Mouse (Mus musculus) MEL (cell line): Measurements from ENCODE around the gene 6030445D17Rik. TPM values are rescaled to one million over a fixed set of nuclear protein-coding genes. Genes with fewer than 3 reads are reported as not detected.

Experiments used
- DNase-seq: peaks from one replicate; pipeline ENCODE4 v3.0.0; 2011; ENCODE audit warnings: low read depth, low spot score
- H3K27ac ChIP-seq: 2 replicates; pipeline ENCODE4 v1.5.1; 2012; ENCODE audit warnings: low read depth, mild to moderate bottlenecking, control low read depth, low read length, moderate library complexity; ENCODE audit not compliant: control insufficient read depth
- H3K27me3 ChIP-seq, 2 experiments: fragments of 150-350 bp in 1 of 2; sonication (generic) in 1 of 2; 2 replicates each; pipeline ENCODE4 v1.6.1; 2012; ENCODE audit warnings: low read length in 2 of 2, mild to moderate bottlenecking in 2 of 2, improper control_type of control experiment in 1 of 2, moderate library complexity in 1 of 2; ENCODE audit not compliant: insufficient read depth in 2 of 2, control insufficient read depth in 1 of 2
- H3K36me3 ChIP-seq, 2 experiments: 2 replicates each; pipeline ENCODE4 v1.6.1; 2012 to 2014; ENCODE audit warnings: low read length in 2 of 2, improper control_type of control experiment in 1 of 2, inconsistent platforms in 1 of 2, mild to moderate bottlenecking in 1 of 2; ENCODE audit not compliant: insufficient read depth in 2 of 2, control insufficient read depth in 1 of 2
- H3K4me1 ChIP-seq, 2 experiments: fragments of 150-350 bp in 1 of 2; sonication (generic) in 1 of 2; 2 replicates each; pipeline ENCODE4 v1.6.1; 2012; ENCODE audit warnings: low read length in 2 of 2, improper control_type of control experiment in 1 of 2, mild to moderate bottlenecking in 1 of 2; ENCODE audit not compliant: insufficient read depth in 2 of 2, control insufficient read depth in 1 of 2
- H3K4me3 ChIP-seq, 2 experiments: fragments of 150-350 bp in 1 of 2; sonication (generic) in 1 of 2; 2 replicates each; pipeline ENCODE4 v1.5.1; 2012; ENCODE audit warnings: low read depth in 2 of 2, low read length in 2 of 2, mild to moderate bottlenecking in 2 of 2, moderate library complexity in 2 of 2, control low read depth in 1 of 2, improper control_type of control experiment in 1 of 2; ENCODE audit not compliant: control insufficient read depth in 1 of 2, insufficient read depth in 1 of 2
- H3K79me2 ChIP-seq: 2 replicates; pipeline ENCODE4 v1.6.1; 2012; ENCODE audit warnings: mild to moderate bottlenecking, low read length, moderate library complexity; ENCODE audit not compliant: control insufficient read depth, poor library complexity, insufficient read depth
- H3K9ac ChIP-seq: 2 replicates; pipeline ENCODE4 v1.6.1; 2012; ENCODE audit warnings: low read depth, mild to moderate bottlenecking, control low read depth, low read length, moderate library complexity; ENCODE audit not compliant: control insufficient read depth, poor library complexity, severe bottlenecking
- H3K9me3 ChIP-seq: fragments of 150-350 bp; sonication (generic); replicated peaks from 2 replicates; pipeline ENCODE4 v1.6.1; 2012; ENCODE audit warnings: mild to moderate bottlenecking, low read length, improper control_type of control experiment, moderate library complexity; ENCODE audit not compliant: insufficient read depth
- CTCF ChIP-seq, 3 experiments: IDR thresholded peaks in 2 of 3; conservative IDR thresholded peaks in 1 of 3; 2 replicates each; pipeline ENCODE4 v1.5.1; 2011 to 2012; ENCODE audit warnings: low read length in 3 of 3, low read depth in 2 of 3, mild to moderate bottlenecking in 2 of 3, improper control_type of control experiment in 1 of 3, inconsistent platforms in 1 of 3, mixed read lengths in 1 of 3, moderate library complexity in 1 of 3; ENCODE audit not compliant: control insufficient read depth in 1 of 3, insufficient read depth in 1 of 3, poor library complexity in 1 of 3, severe bottlenecking in 1 of 3
- EP300 ChIP-seq, 2 experiments: IDR thresholded peaks; 2 replicates each; pipeline ENCODE4 v1.6.1; 2011; ENCODE audit warnings: improper control_type of control experiment in 2 of 2, low read length in 2 of 2, low read depth in 1 of 2, mild to moderate bottlenecking in 1 of 2
- HCFC1 ChIP-seq: IDR thresholded peaks from 2 replicates; pipeline ENCODE4 v1.6.1; 2012; ENCODE audit warnings: low read depth, mild to moderate bottlenecking, inconsistent platforms, low read length, improper control_type of control experiment, moderate library complexity
- MXI1 ChIP-seq: IDR thresholded peaks from 2 replicates; pipeline ENCODE4 v1.6.1; 2011; ENCODE audit warnings: mild to moderate bottlenecking, low read depth, low read length, improper control_type of control experiment
- MYC ChIP-seq: IDR thresholded peaks from 2 replicates; pipeline ENCODE4 v1.6.1; 2011; ENCODE audit warnings: low read depth, mild to moderate bottlenecking, low read length, improper control_type of control experiment, moderate library complexity
- NRF1 ChIP-seq: IDR thresholded peaks from 2 replicates; pipeline ENCODE4 v1.6.1; 2014; ENCODE audit warnings: low read depth, mild to moderate bottlenecking, inconsistent platforms, low read length, improper control_type of control experiment, moderate library complexity; ENCODE audit not compliant: poor library complexity, insufficient read depth, severe bottlenecking
- POLR2A ChIP-seq, 2 experiments: IDR thresholded peaks; 2 replicates each; pipeline ENCODE4 v1.6.1; 2011 to 2012; ENCODE audit warnings: low read length in 2 of 2, mild to moderate bottlenecking in 2 of 2, control low read depth in 1 of 2, improper control_type of control experiment in 1 of 2, low read depth in 1 of 2, moderate library complexity in 1 of 2; ENCODE audit not compliant: control insufficient read depth in 1 of 2, insufficient read depth in 1 of 2, poor library complexity in 1 of 2
- POLR2AphosphoS2 ChIP-seq: IDR thresholded peaks from 2 replicates; pipeline ENCODE4 v1.6.1; 2011; ENCODE audit warnings: low read length, improper control_type of control experiment
- SIN3A ChIP-seq: IDR thresholded peaks from 2 replicates; pipeline ENCODE4 v1.6.1; 2012; ENCODE audit warnings: low read length, improper control_type of control experiment, inconsistent platforms
- UBTF ChIP-seq: IDR thresholded peaks from 2 replicates; pipeline ENCODE4 v1.6.1; 2012; ENCODE audit warnings: low read depth, mild to moderate bottlenecking, inconsistent platforms, low read length, improper control_type of control experiment, moderate library complexity, borderline replicate concordance; ENCODE audit not compliant: insufficient read depth
- USF1 ChIP-seq: IDR thresholded peaks from 2 replicates; pipeline ENCODE4 v1.6.1; 2014; ENCODE audit warnings: low read depth, mild to moderate bottlenecking, inconsistent platforms, low read length, improper control_type of control experiment, moderate library complexity
- ZKSCAN1 ChIP-seq: IDR thresholded peaks from 2 replicates; pipeline ENCODE4 v1.6.1; 2012; ENCODE audit warnings: low read depth, mild to moderate bottlenecking, inconsistent platforms, low read length, improper control_type of control experiment, moderate library complexity
- ZMIZ1 ChIP-seq: IDR thresholded peaks from 2 replicates; pipeline ENCODE4 v1.6.1; 2012; ENCODE audit warnings: low read depth, mild to moderate bottlenecking, inconsistent platforms, low read length, improper control_type of control experiment, moderate library complexity
- ZNF384 ChIP-seq: IDR thresholded peaks from 2 replicates; pipeline ENCODE4 v1.6.1; 2012; ENCODE audit warnings: low read depth, mild to moderate bottlenecking, inconsistent platforms, low read length, improper control_type of control experiment
- polyA plus RNA-seq, 2 experiments: library from polyadenylated mRNA; stranded (reverse) in 1 of 2; unstranded in 1 of 2; fragments of >175 nt in 1 of 2; fragments of >200 nt in 1 of 2; gene quantifications; 2 replicates each; pipeline versions ENCODE4 v1.2.1 to v1.2.4; 2012; ENCODE audit warnings: low replicate concordance in 2 of 2, low read depth in 1 of 2; ENCODE audit not compliant: insufficient read length in 2 of 2, insufficient read depth in 1 of 2, missing spikeins in 1 of 2
- total RNA-seq: library from RNA; depleted of rRNA; stranded (reverse); fragments of 300-350 nt; gene quantifications from 2 replicates; pipeline ENCODE4 v1.2.3, GENCODE M21; 2012

The 6030445D17Rik gene
- total and polyA plus RNA-seq, 3 experiments: 0.46 to 0.77 TPM; not detected in 1

DNA sequence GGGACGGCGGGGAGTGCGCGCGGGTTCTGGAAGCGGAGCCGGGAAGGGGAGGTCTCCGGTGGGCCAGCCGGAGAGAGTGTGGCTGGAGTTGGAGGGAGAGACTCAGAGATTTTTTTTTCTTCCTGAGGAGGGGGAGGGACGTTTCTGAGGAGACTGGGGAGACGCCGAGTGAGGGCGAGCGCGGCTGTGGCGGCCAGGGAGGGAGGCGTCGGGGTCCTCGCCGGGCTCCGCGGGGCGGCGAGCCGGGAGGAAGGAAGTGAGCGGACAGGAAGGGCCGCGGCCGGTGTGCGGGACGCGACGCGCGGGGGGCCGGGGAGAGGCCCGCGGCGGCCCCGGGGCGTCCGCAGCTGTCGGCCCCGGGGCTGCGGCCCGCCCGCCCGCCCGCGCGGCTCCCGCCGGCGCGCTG lies 7.9 kb downstream of the 6030445D17Rik start:
- peak overlapping the region; percentile 91 for H3K9ac ChIP-seq
- peak; percentile 72 for DNase-seq
- TF ChIP-seq UBTF: 0 out of 2 replicates have a peak, but pooled peaks have one; percentile 9
- TF ChIP-seq POLR2AphosphoS2: no peak
- peak; percentile 83 for TF ChIP-seq ZNF384
- no peak for TF ChIP-seq USF1
- TF ChIP-seq, all 39 proteins: peak for 2
- peaks cover 17% of the 10 kb centered on the region for H3K79me2 ChIP-seq
- peak overlapping the region; percentile 57 for H3K27ac ChIP-seq
- no peaks in the 10 kb centered on the region for H3K27me3 ChIP-seq
- peaks cover 0 to 20% of the 10 kb centered on the region in 2 experiments; a peak in 2 of 4 replicates for H3K36me3 ChIP-seq
- H3K4me3 ChIP-seq: peak overlapping the region; percentile 74 to 82
- no peaks in the 10 kb centered on the region for H3K9me3 ChIP-seq
- peaks cover 9 to 18% of the 10 kb centered on the region in 2 experiments for H3K4me1 ChIP-seq

DNA sequence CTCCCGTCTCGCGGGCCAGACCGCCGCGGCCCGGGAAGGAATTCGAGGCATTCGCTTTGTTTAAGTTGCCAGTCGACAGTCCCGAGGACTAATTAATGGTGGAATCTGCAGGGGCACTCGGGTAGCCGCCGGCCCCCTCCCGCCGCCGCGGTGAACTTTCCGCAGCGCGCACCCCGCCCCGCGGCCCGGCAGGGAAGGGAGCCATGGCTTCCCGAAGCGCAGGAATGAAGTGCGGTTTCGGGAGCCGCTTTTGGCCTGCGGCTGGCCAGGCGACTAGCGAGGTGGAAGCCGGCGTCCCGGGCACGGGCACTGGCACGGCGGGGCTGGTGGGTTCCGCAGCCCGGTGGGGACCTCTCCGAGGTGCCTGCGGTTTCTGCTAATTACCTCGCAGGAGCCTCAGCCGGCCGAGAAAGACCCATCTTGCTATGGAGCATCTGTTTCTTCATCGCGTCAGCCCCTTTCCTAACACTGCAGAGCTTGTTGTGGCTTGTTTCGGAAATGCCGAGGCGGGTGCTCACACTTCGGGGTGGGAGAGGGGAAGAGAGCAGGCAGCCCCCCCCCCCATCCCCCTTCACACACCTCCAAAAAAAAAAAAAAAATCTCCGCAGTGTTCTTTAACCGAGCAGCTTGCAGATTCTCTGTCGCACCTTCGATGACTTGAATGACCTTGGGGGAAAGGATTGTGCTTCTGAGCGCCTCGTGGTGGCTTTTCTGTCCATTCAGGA lies 8.5 kb downstream of the 6030445D17Rik start:
- Histone ChIP-seq H3K4me1 (peaks cover 9 to 18% of the 10 kb centered on the region in 2 experiments), H3K27ac (no peak overlapping the region), H3K9ac (peak overlapping the region; percentile 91), H3K36me3 (peaks cover 0 to 20% of the 10 kb centered on the region in 2 experiments; a peak in 2 of 4 replicates), H3K9me3 (no peaks in the 10 kb centered on the region), H3K79me2 (peaks cover 17% of the 10 kb centered on the region), H3K27me3 (no peaks in the 10 kb centered on the region)
- DNase-seq: peak; percentile 61
- TF ChIP-seq POLR2A (IDR thresholded peaks at IDR 0.05; ENCODE audit: control insufficient read depth in 1 of 2, insufficient read depth in 1 of 2, low read depth in 1 of 2, low read length in 2 of 2, poor library complexity in 1 of 2) (0 out of 4 replicates have a peak, but pooled peaks of 1 of the 2 experiments have one; percentile 13), CTCF (IDR thresholded peaks at IDR 0.05 in 2 of 3, conservative IDR thresholded peaks at IDR 0.05 in 1 of 3; ENCODE audit: control insufficient read depth in 1 of 3, insufficient read depth in 1 of 3, low read depth in 2 of 3, low read length in 3 of 3, poor library complexity in 1 of 3, severe bottlenecking in 1 of 3) (no peak), MXI1 (peak; percentile 45; the same call in 1 of the 2 replicates), HCFC1 (peak; percentile 14; the same call in 1 of the 2 replicates), ZKSCAN1 (no peak), MYC (no peak), EP300 (IDR thresholded peaks at IDR 0.05; ENCODE audit: low read depth in 1 of 2, low read length in 2 of 2) (0 out of 4 replicates have a peak, but pooled peaks of 1 of the 2 experiments have one; percentile 8), ZMIZ1 (no peak), SIN3A (peak; percentile 55; the same call in 1 of the 2 replicates), NRF1 (no peak), USF1 (no peak)
- TF ChIP-seq, all 39 proteins: peak for 5
- H3K4me3 ChIP-seq: peak overlapping the region; percentile 74 to 82
